Mouse (Mus musculus) R1 (cell line): ENCODE data around the gene Gm6993.

Source experiments
- DNase-seq: peaks from one replicate; pipeline ENCODE4 v3.0.0-alpha.2; 2018; ENCODE audit warnings: low read depth, low spot score

The Gm6993 gene

GRCm38 (mm10) chr12:31271361-31272011, 30.9 kb downstream of the Gm6993 start:
- no peak for DNase-seq

- DNase-seq, result no peak
These were observed 31.6 kb downstream of the Gm6993 start for GRCm38 (mm10) chr12:31272012-31272735.

GRCm38 (mm10) chr12:31272846-31273245, 32.3 kb downstream of the Gm6993 start:
- no peak for DNase-seq

GRCm38 (mm10) chr12:31273646-31274045, 33.1 kb downstream of the Gm6993 start:
- no peak for DNase-seq

GRCm38 (mm10) chr12:31275411-31275810, 34.8 kb downstream of the Gm6993 start:
- no peak for DNase-seq

GRCm38 (mm10) chr12:31278270-31278669, 37.7 kb downstream of the Gm6993 start:
- DNase-seq, result no peak

- no peak for DNase-seq
These were observed 39.7 kb downstream of the Gm6993 start for GRCm38 (mm10) chr12:31280318-31280717.

GRCm38 (mm10) chr12:31281100-31281591, 40.6 kb downstream of the Gm6993 start:
- DNase-seq, result no peak

GRCm38 (mm10) chr12:31282241-31282640, 41.7 kb downstream of the Gm6993 start:
- DNase-seq, result no peak

- no peak for DNase-seq
These were observed 42.6 kb downstream of the Gm6993 start for GRCm38 (mm10) chr12:31283131-31283530.

- no peak for DNase-seq
These were observed 43.1 kb downstream of the Gm6993 start for GRCm38 (mm10) chr12:31283617-31284136.

- peak; percentile 36 for DNase-seq
These were observed 48.5 kb downstream of the Gm6993 start for GRCm38 (mm10) chr12:31289046-31289445.
